ENCODE assay signal across 8 mouse cellular contexts in genomic region chrX:52743781-52744180, GRCm38 (mm10). TPM values are rescaled to one million over a fixed set of nuclear protein-coding genes. Genes with fewer than 3 reads are reported as not detected.
DNase-seq lines count a peak whose midpoint lies in the region; ATAC-seq lines count a peak whose summit lies in the region.

No protein-coding gene starts in this region.

- peak overlapping the region; percentile 42 for H3K4me3 ChIP-seq in liver, embryonic 11.5 days (ENCODE audit: low read depth, low read length)
- H3K4me3 ChIP-seq in embryonic facial prominence, embryonic 13.5 days: peak overlapping the region; percentile 47
- peak overlapping the region; percentile 48 for H3K4me3 ChIP-seq in limb, embryonic 13.5 days
- peak overlapping the region; percentile 39 for H3K4me3 ChIP-seq in stomach, embryonic 15.5 days (replicated peaks)

- peak overlapping the region; percentile 71 for H3K4me2 ChIP-seq in liver, embryonic 11.5 days
- peak overlapping the region; percentile 88 for H3K4me2 ChIP-seq in embryonic facial prominence, embryonic 13.5 days
- peak overlapping the region; percentile 90 for H3K4me2 ChIP-seq in limb, embryonic 13.5 days (replicated peaks)
- H3K4me2 ChIP-seq in stomach, embryonic 15.5 days: peak overlapping the region; percentile 87

- no peak for DNase-seq in liver, embryonic 11.5 days (ENCODE audit: low spot score)
- DNase-seq in liver: no peak
- no peak for DNase-seq in right cerebral cortex, adult 18-20 months
- no peak for DNase-seq in frontal cortex, postnatal 10 days (ENCODE audit: low spot score in 2 of 2)
- DNase-seq in kidney, postnatal 10 days: no peak

- H3K9me3 ChIP-seq in liver, embryonic 11.5 days (ENCODE audit: control insufficient read depth, low read length): no peaks in the 10 kb centered on the region
- no peaks in the 10 kb centered on the region for H3K9me3 ChIP-seq in embryonic facial prominence, embryonic 13.5 days
- H3K9me3 ChIP-seq in limb, embryonic 13.5 days: no peaks in the 10 kb centered on the region
- no peaks in the 10 kb centered on the region for H3K9me3 ChIP-seq in stomach, embryonic 15.5 days

- no peak overlapping the region for H3K27ac ChIP-seq in liver, embryonic 11.5 days (ENCODE audit: low read depth, low read length)
- H3K27ac ChIP-seq in embryonic facial prominence, embryonic 13.5 days: no peak overlapping the region
- no peak overlapping the region for H3K27ac ChIP-seq in limb, embryonic 13.5 days
- H3K27ac ChIP-seq in stomach, embryonic 15.5 days: no peak overlapping the region

- no peaks in the 10 kb centered on the region for H3K36me3 ChIP-seq in liver, embryonic 11.5 days (ENCODE audit: control insufficient read depth, insufficient read depth, low read length)
- H3K36me3 ChIP-seq in embryonic facial prominence, embryonic 13.5 days: no peaks in the 10 kb centered on the region
- H3K36me3 ChIP-seq in limb, embryonic 13.5 days: no peaks in the 10 kb centered on the region
- H3K36me3 ChIP-seq in stomach, embryonic 15.5 days: no peaks in the 10 kb centered on the region

- 13% methylated on average over 15 of the region's 15 CpGs for WGBS in liver, embryonic 11.5 days
- WGBS in embryonic facial prominence, embryonic 13.5 days: 19% methylated on average over 15 of the region's 15 CpGs
- 12% methylated on average over 15 of the region's 15 CpGs for WGBS in limb, embryonic 13.5 days
- 21% methylated on average over 15 of the region's 15 CpGs for WGBS in stomach, embryonic 15.5 days

- H3K9ac ChIP-seq in liver, embryonic 11.5 days (ENCODE audit: low read depth, low read length): no peak overlapping the region
- H3K9ac ChIP-seq in embryonic facial prominence, embryonic 13.5 days: 0 out of 2 replicates have a peak overlapping the region, but pooled peaks have one; percentile 46
- peak overlapping the region; percentile 53; the same call in 1 of the 2 replicates for H3K9ac ChIP-seq in limb, embryonic 13.5 days
- no peak overlapping the region for H3K9ac ChIP-seq in stomach, embryonic 15.5 days

- no peaks in the 10 kb centered on the region for H3K4me1 ChIP-seq in liver, embryonic 11.5 days (replicated peaks; ENCODE audit: control insufficient read depth, insufficient read depth, low read length)
- H3K4me1 ChIP-seq in embryonic facial prominence, embryonic 13.5 days: no peaks in the 10 kb centered on the region
- H3K4me1 ChIP-seq in limb, embryonic 13.5 days: peaks cover 4% of the 10 kb centered on the region; the same call in 1 of the 2 replicates
- H3K4me1 ChIP-seq in stomach, embryonic 15.5 days: no peaks in the 10 kb centered on the region

- no peak for ATAC-seq in liver, embryonic 11.5 days (replicated peaks; ENCODE audit: low FRiP score)
- ATAC-seq in embryonic facial prominence, embryonic 13.5 days (ENCODE audit: insufficient number of reproducible peaks, insufficient read depth, low FRiP score, low TSS enrichment, low read depth): no peak
- no peak for ATAC-seq in limb, embryonic 13.5 days (ENCODE audit: low FRiP score, low read depth)
- no peak for ATAC-seq in stomach, embryonic 15.5 days (ENCODE audit: insufficient read depth, low FRiP score, low read depth)

- peaks cover 28% of the 10 kb centered on the region for H3K27me3 ChIP-seq in liver, embryonic 11.5 days (replicated peaks; ENCODE audit: control insufficient read depth, insufficient read depth, low read length)
- H3K27me3 ChIP-seq in embryonic facial prominence, embryonic 13.5 days: peaks cover 42% of the 10 kb centered on the region
- peaks cover 35% of the 10 kb centered on the region for H3K27me3 ChIP-seq in limb, embryonic 13.5 days
- peaks cover 22% of the 10 kb centered on the region; the same call in 1 of the 2 replicates for H3K27me3 ChIP-seq in stomach, embryonic 15.5 days (replicated peaks)

RNA-seq across cellular contexts. Expression of gene Ccdc160, which starts 47.2 kb away (rescaled TPM):
- 0.69 and 0.92 TPM in 2 replicates for polyA plus RNA-seq in liver, embryonic 11.5 days (2014; fragmentation: Nextera tagmentation; extraction: Ambion mirVana)
- 0.40 TPM in 1 of 2 replicates, not detected in the other for polyA plus RNA-seq in embryonic facial prominence, embryonic 13.5 days (2015; fragmentation: Nextera tagmentation; extraction: Ambion mirVana)
- polyA plus RNA-seq in limb, embryonic 13.5 days (2015; fragmentation: Nextera tagmentation; extraction: Ambion mirVana): 0.37 and 0.52 TPM in 2 replicates
- 1.0 and 1.5 TPM in 2 replicates for polyA plus RNA-seq in stomach, embryonic 15.5 days (2015; fragmentation: Nextera tagmentation; extraction: Ambion mirVana)

Comparison
In these comparisons a context has a peak if more than half of its experiments do, and no peak if none do; other contexts are left out.
1. H3K9ac ChIP-seq: peak in embryonic facial prominence, embryonic 13.5 days (single experiment) and limb, embryonic 13.5 days (single experiment); none in liver, embryonic 11.5 days (single experiment) and stomach, embryonic 15.5 days (single experiment).
2. Peak in every context shown above with its lines, with median percentiles within 50 percentile points of each other: H3K4me2 ChIP-seq and H3K4me3 ChIP-seq.